Mouse (Mus musculus) thymus, postnatal 0 days (tissue): ENCODE measurements around the gene Clcn1. TPM values are rescaled to one million over a fixed set of nuclear protein-coding genes. Genes with fewer than 3 reads are reported as not detected.

Experiments used
- DNase-seq: peaks from one replicate; pipeline ENCODE4 v3.0.0-alpha.2; 2015; ENCODE audit warnings: low spot score
- polyA plus RNA-seq: library from polyadenylated mRNA; unstranded; fragments of >200 nt; fragmentation: Nextera tagmentation; extraction: Ambion mirVana; gene quantifications from 2 replicates; pipeline ENCODE4 v1.2.1, GENCODE M21; 2015

Gene Clcn1
- polyA plus RNA-seq, 1 experiment from 2014 or later = 0.26 TPM

GRCm38 (mm10) chr6:42364066-42364465 lies 77.6 kb downstream of the Clcn1 start:
- DNase-seq = no peak

GRCm38 (mm10) chr6:42364607-42365006 lies 78.1 kb downstream of the Clcn1 start:
- DNase-seq = no peak

- DNase-seq = no peak
Measured at GRCm38 (mm10) chr6:42365215-42365614, 78.7 kb downstream of the Clcn1 start.

Other genes starting within 250 kb of the Clcn1 start
- not detected in 2 replicates for gene Sva, start 248.3 kb upstream of the Clcn1 start, polyA plus RNA-seq
- gene Tas2r139, start 145.7 kb upstream of the Clcn1 start, polyA plus RNA-seq = not detected in 2 replicates
- gene Tas2r144, start 71.4 kb upstream of the Clcn1 start, polyA plus RNA-seq = not detected in 2 replicates
- gene Gstk1, start 40.8 kb upstream of the Clcn1 start, polyA plus RNA-seq = 7.5 and 10.0 TPM in 2 replicates
- gene Tmem139, start 24.7 kb upstream of the Clcn1 start, polyA plus RNA-seq = 0.43 and 0.54 TPM in 2 replicates
- 72.7 and 74.5 TPM in 2 replicates for gene Casp2, start 21.7 kb upstream of the Clcn1 start, polyA plus RNA-seq
- 0.07 TPM in 1 of 2 replicates, not detected in the other for gene Fam131b, start 38.0 kb downstream of the Clcn1 start, polyA plus RNA-seq
- gene Zyx, start 62.9 kb downstream of the Clcn1 start, polyA plus RNA-seq = 60.7 and 64.4 TPM in 2 replicates
- gene Epha1, start 86.6 kb downstream of the Clcn1 start, polyA plus RNA-seq = 4.0 and 4.3 TPM in 2 replicates
- not detected in 2 replicates for gene Tas2r143, start 113.6 kb downstream of the Clcn1 start, polyA plus RNA-seq
- not detected in 2 replicates for gene Tas2r135, start 118.7 kb downstream of the Clcn1 start, polyA plus RNA-seq
- not detected in 2 replicates for gene Tas2r126, start 147.8 kb downstream of the Clcn1 start, polyA plus RNA-seq
- gene Olfr458, start 178.5 kb downstream of the Clcn1 start, polyA plus RNA-seq = not detected in 2 replicates
- gene Olfr457, start 189.7 kb downstream of the Clcn1 start, polyA plus RNA-seq = not detected in 2 replicates
- gene Olfr456, start 200.5 kb downstream of the Clcn1 start, polyA plus RNA-seq = not detected in 2 replicates